Mouse (Mus musculus) CH12.LX (cell line): Measurements from ENCODE around the gene Pias4. TPM values are rescaled to one million over a fixed set of nuclear protein-coding genes. Genes with fewer than 3 reads are reported as not detected.

Source experiments
- DNase-seq: peaks from one replicate; pipeline ENCODE4 v3.0.0-alpha.2; 2013; ENCODE audit errors: extremely low read depth
- H3K27ac ChIP-seq: 2 replicates; pipeline ENCODE4 v1.5.1; 2012; ENCODE audit warnings: low read depth, mild to moderate bottlenecking, control low read depth, moderate library complexity; ENCODE audit not compliant: insufficient read depth
- H3K27me3 ChIP-seq: replicated peaks from 2 replicates; pipeline ENCODE3; 2012; ENCODE audit warnings: inconsistent platforms
- H3K36me3 ChIP-seq, 2 experiments: replicated peaks in 1 of 2; 2 replicates each; pipeline versions ENCODE3 to v1.6.1; 2012; ENCODE audit warnings: inconsistent platforms in 1 of 2, low read length in 1 of 2, mild to moderate bottlenecking in 1 of 2, mixed read lengths in 1 of 2, moderate library complexity in 1 of 2; ENCODE audit not compliant: control insufficient read depth in 1 of 2, insufficient read depth in 1 of 2
- H3K4me1 ChIP-seq, 2 experiments: 2 replicates each; pipeline ENCODE4 v1.6.1; 2012; ENCODE audit warnings: inconsistent platforms in 1 of 2, moderate library complexity in 1 of 2; ENCODE audit not compliant: insufficient read depth in 2 of 2, control insufficient read depth in 1 of 2
- H3K4me2 ChIP-seq: 2 replicates; pipeline ENCODE4 v1.6.1; 2012; ENCODE audit warnings: low read depth, mild to moderate bottlenecking, control low read depth; ENCODE audit not compliant: poor library complexity, insufficient read depth, severe bottlenecking
- H3K4me3 ChIP-seq, 3 experiments: fragments of 150-350 bp in 1 of 3; sonication (generic) in 1 of 3; replicated peaks in 1 of 3; 2 replicates each; pipeline versions ENCODE3 to v1.5.1; 2011 to 2012; ENCODE audit warnings: low read depth in 2 of 3, low read length in 2 of 3, mild to moderate bottlenecking in 2 of 3, moderate library complexity in 2 of 3, control low read depth in 1 of 3, improper control_type of control experiment in 1 of 3, inconsistent platforms in 1 of 3, mixed read lengths in 1 of 3; ENCODE audit not compliant: poor library complexity in 1 of 3
- H3K79me2 ChIP-seq: replicated peaks from 2 replicates; pipeline ENCODE4 v1.6.1; 2012; ENCODE audit warnings: mild to moderate bottlenecking, moderate library complexity; ENCODE audit not compliant: control insufficient read depth, poor library complexity, insufficient read depth, severe bottlenecking; ENCODE audit errors: extremely low read depth
- H3K9ac ChIP-seq: 2 replicates; pipeline ENCODE4 v1.6.1; 2012; ENCODE audit warnings: low read depth, mild to moderate bottlenecking, control low read depth, moderate library complexity; ENCODE audit not compliant: insufficient read depth
- H3K9me3 ChIP-seq: replicated peaks from 2 replicates; pipeline ENCODE3; 2012; ENCODE audit warnings: low read length, inconsistent platforms, mixed read lengths
- BHLHE40 ChIP-seq: IDR thresholded peaks from 2 replicates; pipeline ENCODE4 v1.6.1; 2011; ENCODE audit warnings: mild to moderate bottlenecking, low read depth, low read length, improper control_type of control experiment
- CHD2 ChIP-seq: IDR thresholded peaks from 2 replicates; pipeline ENCODE4 v1.6.1; 2011; ENCODE audit warnings: low read length, improper control_type of control experiment
- E2F4 ChIP-seq: IDR thresholded peaks from 2 replicates; pipeline ENCODE4 v1.6.1; 2011; ENCODE audit warnings: low read depth, low read length, improper control_type of control experiment; ENCODE audit not compliant: insufficient replicate concordance
- EP300 ChIP-seq: IDR thresholded peaks from 2 replicates; pipeline ENCODE4 v1.6.1; 2011; ENCODE audit warnings: low read length, improper control_type of control experiment
- HCFC1 ChIP-seq: IDR thresholded peaks from 2 replicates; pipeline ENCODE4 v1.6.1; 2012; ENCODE audit warnings: low read depth, mild to moderate bottlenecking, inconsistent platforms, low read length, improper control_type of control experiment
- KAT2A ChIP-seq: IDR thresholded peaks from 2 replicates; pipeline ENCODE4 v1.6.1; 2012; ENCODE audit warnings: low read length, improper control_type of control experiment, inconsistent platforms; ENCODE audit not compliant: insufficient replicate concordance
- MAFK ChIP-seq: IDR thresholded peaks from 2 replicates; pipeline ENCODE4 v1.6.1; 2011; ENCODE audit warnings: low read length, improper control_type of control experiment; ENCODE audit not compliant: insufficient replicate concordance
- MAX ChIP-seq: IDR thresholded peaks from 2 replicates; pipeline ENCODE4 v1.6.1; 2011; ENCODE audit warnings: low read length, improper control_type of control experiment
- MYC ChIP-seq: IDR thresholded peaks from 2 replicates; pipeline ENCODE4 v1.6.1; 2011; ENCODE audit warnings: low read depth, mild to moderate bottlenecking, improper control_type of control experiment, low read length
- NRF1 ChIP-seq: IDR thresholded peaks from 2 replicates; pipeline ENCODE4 v1.6.1; 2014; ENCODE audit warnings: low read depth, mild to moderate bottlenecking, inconsistent platforms, low read length, improper control_type of control experiment, moderate library complexity
- POLR2A ChIP-seq: IDR thresholded peaks from 2 replicates; pipeline ENCODE4 v1.6.1; 2011; ENCODE audit warnings: low read depth, mild to moderate bottlenecking, improper control_type of control experiment, low read length
- POLR2AphosphoS2 ChIP-seq: IDR thresholded peaks from 2 replicates; pipeline ENCODE4 v1.6.1; 2011; ENCODE audit warnings: low read depth, low read length, improper control_type of control experiment
- RAD21 ChIP-seq: IDR thresholded peaks from 2 replicates; pipeline ENCODE4 v1.6.1; 2011; ENCODE audit warnings: low read depth, mild to moderate bottlenecking, low read length, improper control_type of control experiment, moderate library complexity
- SIN3A ChIP-seq: IDR thresholded peaks from 2 replicates; pipeline ENCODE4 v1.6.1; 2012; ENCODE audit warnings: low read length, improper control_type of control experiment, inconsistent platforms
- TBP ChIP-seq: conservative IDR thresholded peaks from 2 replicates; pipeline ENCODE4 v1.6.1; 2011; ENCODE audit warnings: low read depth, low read length, improper control_type of control experiment
- UBTF ChIP-seq: IDR thresholded peaks from 2 replicates; pipeline ENCODE4 v1.6.1; 2012; ENCODE audit warnings: low read depth, mild to moderate bottlenecking, inconsistent platforms, low read length, improper control_type of control experiment, moderate library complexity
- ZKSCAN1 ChIP-seq: IDR thresholded peaks from 2 replicates; pipeline ENCODE4 v1.6.1; 2012; ENCODE audit warnings: low read depth, inconsistent platforms, low read length, improper control_type of control experiment, borderline replicate concordance
- ZMIZ1 ChIP-seq: IDR thresholded peaks from 2 replicates; pipeline ENCODE4 v1.6.1; 2012; ENCODE audit warnings: low read depth, mild to moderate bottlenecking, inconsistent platforms, low read length, improper control_type of control experiment
- ZNF384 ChIP-seq: IDR thresholded peaks from 2 replicates; pipeline ENCODE4 v1.6.1; 2012; ENCODE audit warnings: low read depth, low read length, improper control_type of control experiment, inconsistent platforms
- dilution Hi-C: fragments of 300-500 bp; cut with MboI; formaldehyde crosslinking; loops from 2 replicates; pipeline ENCODE4 v1.14.3; 2020; ENCODE audit warnings: low sequenced_read_pairs; ENCODE audit not compliant: extremely low pct_unique_long_range_greater_than_20kb, extremely low pct_ligation_motif_present
- in situ Hi-C: fragments of 300-500 bp; cut with MboI; formaldehyde crosslinking; loops from 3 replicates; pipeline ENCODE4 v1.14.3; 2019; ENCODE audit warnings: low sequenced_read_pairs, low pct_ligation_motif_present, low pct_unique_long_range_greater_than_20kb, mixed read lengths
- polyA plus RNA-seq: library from polyadenylated mRNA; unstranded; fragments of >175 nt; gene quantifications from 2 replicates; pipeline ENCODE4 v1.2.1, GENCODE M21; 2012; ENCODE audit warnings: low read depth; ENCODE audit not compliant: insufficient read length
- total RNA-seq, 2 experiments: library from RNA; depleted of rRNA; stranded (reverse); fragments of 300-350 nt in 1 of 2; fragments of >200 nt in 1 of 2; gene quantifications; 2 replicates each; pipeline ENCODE4 v1.2.3; 2012 to 2014

Pias4 gene
- total and polyA plus RNA-seq, 3 experiments = 15.3 to 33.5 (median 26.6) TPM

- TF ChIP-seq KAT2A (0 out of 2 replicates have a peak, but pooled peaks have one; percentile 36), ZMIZ1 (peak; percentile 69; the same call in 1 of the 2 replicates), MAX (peak; percentile 53), MYC (peak; percentile 64), NRF1 (0 out of 2 replicates have a peak, but pooled peaks have one; percentile 30), HCFC1 (peak; percentile 36), SIN3A (peak; percentile 81), BHLHE40 (peak; percentile 49), RAD21 (no peak), POLR2A (peak; percentile 69), EP300 (peak; percentile 64), MAFK (0 out of 2 replicates have a peak, but pooled peaks have one; percentile 41), UBTF (peak; percentile 74; the same call in 1 of the 2 replicates), E2F4 (no peak), TBP (peak; percentile 74), POLR2AphosphoS2 (peak; percentile 17; the same call in 1 of the 2 replicates), ZNF384 (no peak; the same call in 1 of the 2 replicates)
Observed at GRCm38 (mm10) chr10:81193991-81194774, 26.5 kb upstream of the Pias4 start (continued).

- no peak for DNase-seq
Observed at GRCm38 (mm10) chr10:81192968-81193501, 25.3 kb upstream of the Pias4 start.

More at GRCm38 (mm10) chr10:81192968-81193501, 25.3 kb upstream of the Pias4 start:
- dilution Hi-C loops = no loop called here
- no peaks in the 10 kb centered on the region for H3K9me3 ChIP-seq
- peaks cover 5% of the 10 kb centered on the region for H3K27me3 ChIP-seq
- in situ Hi-C loops = loop anchor here (10.0 kb wide), 1 partner anchor 162 kb away; the partner anchor contains the start of genes Hmg20b and Mfsd12
- H3K4me3 ChIP-seq = peak overlapping the region; percentile 6 to 86 (median 59)
- H3K4me1 ChIP-seq = peaks cover 31 to 62% of the 10 kb centered on the region in 2 experiments
- H3K9ac ChIP-seq = peak overlapping the region; percentile 67; the same call in 1 of the 2 replicates
- H3K79me2 ChIP-seq = no peaks in the 10 kb centered on the region
- TF ChIP-seq ZKSCAN1 = no peak
- 0 out of 2 replicates have a peak, but pooled peaks have one; percentile 27 for TF ChIP-seq CHD2
- H3K27ac ChIP-seq = peak overlapping the region; percentile 88
- peaks cover 15 to 31% of the 10 kb centered on the region in 2 experiments for H3K36me3 ChIP-seq
- H3K4me2 ChIP-seq = peak overlapping the region; percentile 67
